Mouse (Mus musculus) cerebellum, adult 9-11 months (tissue): ENCODE data around the gene Snx3.

Experiments
- DNase-seq: peaks from one replicate; pipeline ENCODE4 v3.0.0; 2022

Gene Snx3

GRCm38 (mm10) chr10:42579475-42580130 lies 77.8 kb downstream of the Snx3 start:
- DNase-seq, result no peak

- no peak for DNase-seq
Measured at GRCm38 (mm10) chr10:42580131-42580950, 78.5 kb downstream of the Snx3 start.

- DNase-seq, result no peak
Measured at GRCm38 (mm10) chr10:42580951-42581277, 79.1 kb downstream of the Snx3 start.

GRCm38 (mm10) chr10:42581694-42582565 lies 80.1 kb downstream of the Snx3 start:
- DNase-seq, result no peak

- no peak for DNase-seq
Measured at GRCm38 (mm10) chr10:42582566-42583110, 80.8 kb downstream of the Snx3 start.

- DNase-seq, result no peak
Measured at GRCm38 (mm10) chr10:42583157-42583872, 81.5 kb downstream of the Snx3 start, which contains the start of the genes Nr2e1 and Ostm1. Gene Nr2e1 (minus strand): TSS chr10:42583632. Gene Ostm1 (plus strand): TSS chr10:42583822.

GRCm38 (mm10) chr10:42583902-42584435 lies 82.1 kb downstream of the Snx3 start:
- DNase-seq, result no peak

GRCm38 (mm10) chr10:42584436-42584983 lies 82.7 kb downstream of the Snx3 start:
- DNase-seq, result no peak
